ENCODE assay signal across 26 mouse cellular contexts in genomic region chr7:70253275-70253674, GRCm38 (mm10).
DNase-seq lines count a peak whose midpoint lies in the region; ATAC-seq and TF ChIP-seq lines count a peak whose summit lies in the region.
"Had no signal": no experiment of that assay in that cellular context is flagged by ENCODE, and none has a peak within 500 bp of the region (broad histone marks: within the 10 kb centered on the region; RNA-seq: fewer than 3 reads in every experiment).

No protein-coding gene starts in this region.

- DNase-seq in liver, adult 2 months (ENCODE audit: extremely low read depth, low read depth, low spot score): peak; percentile 74
- DNase-seq in liver, embryonic 11.5 days (ENCODE audit: low spot score): no peak
- DNase-seq in brain, embryonic 14.5 days (ENCODE audit: low read depth): peak; percentile 6
- DNase-seq in liver, embryonic 13.5 days: no peak
- DNase-seq in lung, postnatal 10 days: no peak
- DNase-seq in layer of hippocampus, postnatal 10 days (ENCODE audit: low spot score in 2 of 2): no peak
- no peak for DNase-seq in cerebellum, postnatal 25 days
- DNase-seq: adrenal gland, adult 2 months; adrenal gland, postnatal 14 days; B cell, adult 2 months; cerebellum, adult 11-12 months; cerebellum, adult 8-10 months; cerebellum, postnatal 10 days; gastrocnemius, adult 2 months; gastrocnemius, postnatal 14 days; heart, adult 18-20 months; heart, postnatal 14 days; heart, postnatal 4 days had no signal

- 27% methylated on average over 4 of the region's 4 CpGs for WGBS in liver, adult 2 months
- 58% methylated on average over 4 of the region's 4 CpGs for WGBS in liver, embryonic 11.5 days
- 56% methylated on average over 4 of the region's 4 CpGs for WGBS in intestine, embryonic 15.5 days
- WGBS in liver, embryonic 13.5 days (ENCODE audit: insufficient replicate concordance): 62% methylated on average over 4 of the region's 4 CpGs

- H3K4me2 ChIP-seq in liver, embryonic 11.5 days: no peak overlapping the region
- H3K4me2 ChIP-seq in intestine, embryonic 15.5 days (replicated peaks): peak overlapping the region; percentile 44
- H3K4me2 ChIP-seq in liver, embryonic 13.5 days: 0 out of 2 replicates have a peak overlapping the region, but pooled peaks have one; percentile 12
- H3K4me2 ChIP-seq: forebrain, embryonic 13.5 days; heart, embryonic 12.5 days; heart, embryonic 15.5 days; hindbrain, embryonic 14.5 days had no signal

- H3K4me3 ChIP-seq in liver, adult 2 months (ENCODE audit: insufficient read depth, low read depth, low read length): peak overlapping the region; percentile 52
- no peak overlapping the region for H3K4me3 ChIP-seq in liver, embryonic 11.5 days (ENCODE audit: low read depth, low read length)
- no peak overlapping the region for H3K4me3 ChIP-seq in intestine, embryonic 15.5 days (replicated peaks)
- no peak overlapping the region for H3K4me3 ChIP-seq in liver, embryonic 13.5 days (replicated peaks)
- H3K4me3 ChIP-seq: forebrain, embryonic 10.5 days; forebrain, embryonic 13.5 days; gastrocnemius, adult 2 months; heart, embryonic 12.5 days; heart, embryonic 15.5 days had no signal

- peaks cover 7% of the 10 kb centered on the region for H3K4me1 ChIP-seq in liver, adult 2 months (ENCODE audit: control insufficient read depth, insufficient read depth, low read length)
- H3K4me1 ChIP-seq in liver, embryonic 11.5 days (replicated peaks; ENCODE audit: control insufficient read depth, insufficient read depth, low read length): no peaks in the 10 kb centered on the region
- no peaks in the 10 kb centered on the region for H3K4me1 ChIP-seq in intestine, embryonic 15.5 days (replicated peaks)
- no peaks in the 10 kb centered on the region for H3K4me1 ChIP-seq in liver, embryonic 13.5 days (replicated peaks)
- H3K4me1 ChIP-seq: forebrain, embryonic 10.5 days; forebrain, embryonic 13.5 days; heart, embryonic 12.5 days; heart, embryonic 15.5 days had no signal

- no peaks in the 10 kb centered on the region for H3K79me2 ChIP-seq in liver, adult 2 months (ENCODE audit: control insufficient read depth, insufficient read depth, low read length)

- no peaks in the 10 kb centered on the region for H3K9me3 ChIP-seq in liver, embryonic 11.5 days (ENCODE audit: control insufficient read depth, low read length)
- no peaks in the 10 kb centered on the region for H3K9me3 ChIP-seq in intestine, embryonic 15.5 days
- H3K9me3 ChIP-seq in liver, embryonic 13.5 days (replicated peaks): no peaks in the 10 kb centered on the region
- H3K9me3 ChIP-seq: forebrain, embryonic 10.5 days; forebrain, embryonic 13.5 days; heart, embryonic 12.5 days; heart, embryonic 15.5 days had no signal

- TF ChIP-seq POLR2A in liver, adult 2 months (IDR thresholded peaks at IDR 0.05; ENCODE audit: extremely low read depth, insufficient read depth, low read length): no peak
- no peak for TF ChIP-seq POLR2A in brain, embryonic 14.5 days (IDR thresholded peaks at IDR 0.05; ENCODE audit: borderline replicate concordance, extremely low read depth, insufficient read depth, insufficient read length, poor library complexity, severe bottlenecking)

- no peak for ATAC-seq in liver, embryonic 11.5 days (replicated peaks; ENCODE audit: low FRiP score)
- ATAC-seq in intestine, embryonic 15.5 days: peak; percentile 87
- ATAC-seq in liver, embryonic 13.5 days (ENCODE audit: low read depth): no peak
- ATAC-seq: forebrain, embryonic 13.5 days; forebrain, embryonic 16.5 days; hindbrain, postnatal 0 days had no signal

- H3K9ac ChIP-seq in liver, adult 2 months (ENCODE audit: low read depth, low read length): no peak overlapping the region
- no peak overlapping the region for H3K9ac ChIP-seq in liver, embryonic 11.5 days (ENCODE audit: low read depth, low read length)
- H3K9ac ChIP-seq in intestine, embryonic 15.5 days: no peak overlapping the region
- no peak overlapping the region for H3K9ac ChIP-seq in liver, embryonic 13.5 days
- H3K9ac ChIP-seq: forebrain, embryonic 13.5 days; heart, embryonic 12.5 days; heart, embryonic 15.5 days; hindbrain, embryonic 14.5 days had no signal

- H3K27ac ChIP-seq in liver, adult 2 months (replicated peaks; ENCODE audit: insufficient read depth, low read depth, low read length): no peak overlapping the region
- no peak overlapping the region for H3K27ac ChIP-seq in liver, embryonic 11.5 days (ENCODE audit: low read depth, low read length)
- H3K27ac ChIP-seq in intestine, embryonic 15.5 days: no peak overlapping the region
- no peak overlapping the region for H3K27ac ChIP-seq in liver, embryonic 13.5 days
- H3K27ac ChIP-seq: forebrain, embryonic 10.5 days; forebrain, embryonic 13.5 days; gastrocnemius, adult 2 months; heart, embryonic 15.5 days; hindbrain, embryonic 14.5 days; hindbrain, postnatal 0 days had no signal

- no peak for TF ChIP-seq CTCF in liver, adult 2 months (IDR thresholded peaks at IDR 0.05; ENCODE audit: low read depth, low read length)
- no peak for TF ChIP-seq CTCF in brain, embryonic 14.5 days (IDR thresholded peaks at IDR 0.05; ENCODE audit: borderline replicate concordance, extremely low read depth, insufficient read depth, insufficient read length)

- H3K27me3 ChIP-seq in liver, adult 2 months (ENCODE audit: control insufficient read depth, insufficient read depth, low read length): no peaks in the 10 kb centered on the region
- no peaks in the 10 kb centered on the region for H3K27me3 ChIP-seq in liver, embryonic 11.5 days (replicated peaks; ENCODE audit: control insufficient read depth, insufficient read depth, low read length)
- H3K27me3 ChIP-seq in intestine, embryonic 15.5 days (replicated peaks): no peaks in the 10 kb centered on the region
- H3K27me3 ChIP-seq in liver, embryonic 13.5 days: no peaks in the 10 kb centered on the region
- H3K27me3 ChIP-seq: forebrain, embryonic 13.5 days; heart, embryonic 12.5 days; heart, embryonic 15.5 days had no signal

- no peaks in the 10 kb centered on the region for H3K36me3 ChIP-seq in liver, adult 2 months (ENCODE audit: control insufficient read depth, insufficient read depth, low read length)
- H3K36me3 ChIP-seq in liver, embryonic 11.5 days (ENCODE audit: control insufficient read depth, insufficient read depth, low read length): no peaks in the 10 kb centered on the region
- H3K36me3 ChIP-seq in intestine, embryonic 15.5 days: no peaks in the 10 kb centered on the region
- no peaks in the 10 kb centered on the region for H3K36me3 ChIP-seq in liver, embryonic 13.5 days
- H3K36me3 ChIP-seq: forebrain, embryonic 10.5 days; heart, embryonic 12.5 days; heart, embryonic 15.5 days had no signal

Comparison
In these comparisons a context has a peak if more than half of its experiments do, and no peak if none do; other contexts are left out.
1. DNase-seq: peak in liver, adult 2 months (single experiment) and brain, embryonic 14.5 days (single experiment); none in liver, embryonic 11.5 days (single experiment), liver, embryonic 13.5 days (single experiment), lung, postnatal 10 days (single experiment), layer of hippocampus, postnatal 10 days (0 of 2) and cerebellum, postnatal 25 days (0 of 2).